ENCODE assay signal across 11 mouse cellular contexts in the genomic region with DNA sequence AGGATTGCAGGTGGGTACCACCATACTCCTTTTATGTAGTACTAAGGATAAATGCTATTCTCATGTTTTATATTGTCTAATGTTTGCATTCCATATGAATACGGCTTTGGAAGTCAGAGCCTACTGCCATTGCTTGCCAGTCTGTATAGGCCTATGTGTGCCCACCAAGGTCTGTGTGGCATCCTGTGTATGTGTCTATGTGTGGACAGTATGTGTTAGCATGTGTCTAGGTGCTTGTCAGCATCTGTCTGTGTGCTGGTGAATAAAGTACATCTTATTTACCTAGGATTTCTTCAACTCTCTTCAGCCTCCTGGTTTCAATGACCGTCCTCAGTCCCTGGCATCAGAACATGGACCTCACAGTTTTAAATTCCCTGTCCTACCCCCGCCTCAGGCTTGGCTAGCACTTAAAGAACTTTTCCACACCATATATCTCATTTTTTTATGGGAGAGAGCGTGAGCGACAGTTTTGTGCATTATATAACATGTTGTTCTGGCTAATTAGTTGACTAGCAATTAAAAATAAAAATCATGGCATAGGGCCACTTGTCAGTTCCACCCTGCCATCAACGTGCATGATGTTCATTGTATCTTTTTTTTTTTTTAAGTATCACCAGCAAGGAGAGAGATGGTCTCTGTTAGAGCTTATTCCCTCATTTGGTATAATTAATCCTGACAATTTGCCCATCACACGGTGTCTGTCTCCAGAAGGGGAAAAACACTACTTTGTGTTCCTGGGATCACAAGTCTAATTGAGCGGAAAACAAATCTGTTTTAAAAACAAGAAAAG.
"Had no signal": no experiment of that assay in that cellular context is flagged by ENCODE, and none has a peak within 500 bp of the region (broad histone marks: within the 10 kb centered on the region; RNA-seq: fewer than 3 reads in every experiment).

No protein-coding gene starts in this region.

- DNase-seq: kidney, adult 18-20 months; kidney, postnatal 10 days; kidney, postnatal 4 days; lung, adult 18-20 months; thymus, postnatal 4 days had no signal

- H3K27ac ChIP-seq: liver, embryonic 14.5 days; midbrain, embryonic 12.5 days; neural tube, embryonic 13.5 days; stomach, postnatal 0 days had no signal

- H3K36me3 ChIP-seq: limb, embryonic 12.5 days; midbrain, embryonic 12.5 days; neural tube, embryonic 13.5 days had no signal

- H3K9me3 ChIP-seq: neural tube, embryonic 13.5 days had no signal

- H3K27me3 ChIP-seq: limb, embryonic 12.5 days; midbrain, embryonic 12.5 days; neural tube, embryonic 13.5 days had no signal

- H3K4me3 ChIP-seq: limb, embryonic 12.5 days; midbrain, embryonic 12.5 days; neural tube, embryonic 13.5 days had no signal

- H3K4me2 ChIP-seq: limb, embryonic 12.5 days; midbrain, embryonic 12.5 days; neural tube, embryonic 13.5 days had no signal

- ATAC-seq: midbrain, embryonic 16.5 days had no signal

- H3K9ac ChIP-seq: limb, embryonic 12.5 days; liver, embryonic 14.5 days; midbrain, embryonic 12.5 days; neural tube, embryonic 13.5 days had no signal
